Mouse (Mus musculus): ENCODE measurements around the gene Tnfaip8l1. TPM values are rescaled to one million over a fixed set of nuclear protein-coding genes. Genes with fewer than 3 reads are reported as not detected.

The Tnfaip8l1 gene
- polyA plus RNA-seq, 1 experiment from 2014 or later = 9.5 TPM

DNA sequence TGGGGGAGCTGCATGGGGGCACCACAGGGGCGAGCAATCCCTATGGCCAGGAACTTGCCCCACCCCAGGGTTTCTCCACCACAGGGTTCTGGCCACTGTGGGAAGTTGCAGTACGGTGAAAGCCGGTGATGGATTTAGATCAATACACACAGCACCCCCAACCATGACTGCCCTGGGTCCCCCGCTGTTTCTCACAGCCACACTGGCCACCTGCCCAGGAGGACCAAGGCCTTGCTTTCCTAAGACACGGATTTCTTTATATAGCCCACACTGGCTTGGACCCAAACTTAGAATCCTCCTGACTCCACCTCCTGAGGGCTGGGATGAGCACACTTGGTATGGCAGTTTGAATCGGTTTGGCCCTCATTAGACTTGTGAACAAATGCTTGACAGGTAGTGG is 29.0 kb downstream of the Tnfaip8l1 start:
- H3K4me2 ChIP-seq = no peak overlapping the region
- H3K27ac ChIP-seq (replicated peaks) = no peak overlapping the region
- H3K4me1 ChIP-seq (replicated peaks) = no peaks in the 10 kb centered on the region
- no peaks in the 10 kb centered on the region for H3K9me3 ChIP-seq
- peaks cover 82% of the 10 kb centered on the region for H3K36me3 ChIP-seq
- no peak overlapping the region for H3K9ac ChIP-seq
- no peak overlapping the region for H3K4me3 ChIP-seq
- no peaks in the 10 kb centered on the region for H3K27me3 ChIP-seq
- no peak for ATAC-seq (ENCODE audit: low FRiP score, low read depth)
- WGBS = 79% methylated on average over 6 of the region's 6 CpGs

DNA sequence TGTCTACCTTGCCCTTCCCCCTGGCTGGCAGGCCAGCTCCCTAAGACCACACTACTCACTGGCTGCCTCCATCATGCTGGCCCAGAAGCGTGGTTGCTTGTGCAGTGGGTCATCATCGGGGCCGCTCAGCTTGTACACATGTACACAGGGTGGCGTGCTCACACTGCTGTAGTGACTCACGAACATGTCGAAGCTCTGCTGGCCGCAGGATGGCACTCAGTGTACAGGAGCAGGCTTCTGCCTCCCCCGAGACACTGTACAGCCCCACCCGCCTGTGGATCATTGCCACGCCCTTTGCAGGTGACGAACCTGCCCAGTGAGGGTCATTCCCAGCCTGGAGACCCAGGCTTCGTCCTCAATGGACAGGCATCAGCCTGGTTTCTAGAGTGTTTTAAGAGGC is 32.1 kb downstream of the Tnfaip8l1 start:
- H3K9me3 ChIP-seq = no peaks in the 10 kb centered on the region
- no peak overlapping the region for H3K9ac ChIP-seq
- H3K27ac ChIP-seq (replicated peaks) = no peak overlapping the region
- no peak overlapping the region for H3K4me2 ChIP-seq
- peaks cover 90% of the 10 kb centered on the region for H3K36me3 ChIP-seq
- no peaks in the 10 kb centered on the region for H3K27me3 ChIP-seq
- no peak for ATAC-seq (ENCODE audit: low FRiP score, low read depth)
- no peak overlapping the region for H3K4me3 ChIP-seq
- WGBS = 96% methylated on average over 12 of the region's 12 CpGs
- H3K4me1 ChIP-seq (replicated peaks) = no peaks in the 10 kb centered on the region

DNA sequence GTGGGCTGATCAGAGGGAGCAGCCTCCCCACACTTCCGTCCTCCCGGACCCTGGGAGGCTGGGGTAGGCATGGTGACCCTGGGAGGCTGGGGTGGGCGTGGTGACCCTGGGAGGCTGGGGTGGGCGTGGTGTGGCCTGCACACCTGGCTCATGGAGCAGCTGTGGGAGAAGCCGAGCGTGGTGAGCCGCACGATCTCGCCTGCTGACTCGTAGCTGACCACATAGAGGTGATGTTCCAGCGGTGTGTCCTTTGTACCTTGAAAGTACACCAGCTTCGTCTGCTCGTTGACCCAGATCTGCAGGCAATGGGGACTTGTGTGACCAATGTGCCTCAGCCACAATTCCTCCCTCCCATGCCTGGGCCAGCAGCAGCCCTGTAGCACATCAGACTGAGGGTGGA is 32.5 kb downstream of the Tnfaip8l1 start:
- no peaks in the 10 kb centered on the region for H3K4me1 ChIP-seq (replicated peaks)
- WGBS = 92% methylated on average over 13 of the region's 13 CpGs
- ATAC-seq (ENCODE audit: low FRiP score, low read depth) = no peak
- no peak overlapping the region for H3K4me2 ChIP-seq
- H3K27ac ChIP-seq (replicated peaks) = no peak overlapping the region
- peaks cover 87% of the 10 kb centered on the region for H3K36me3 ChIP-seq
- H3K27me3 ChIP-seq = no peaks in the 10 kb centered on the region
- no peak overlapping the region for H3K4me3 ChIP-seq
- H3K9me3 ChIP-seq = no peaks in the 10 kb centered on the region
- no peak overlapping the region for H3K9ac ChIP-seq

DNA sequence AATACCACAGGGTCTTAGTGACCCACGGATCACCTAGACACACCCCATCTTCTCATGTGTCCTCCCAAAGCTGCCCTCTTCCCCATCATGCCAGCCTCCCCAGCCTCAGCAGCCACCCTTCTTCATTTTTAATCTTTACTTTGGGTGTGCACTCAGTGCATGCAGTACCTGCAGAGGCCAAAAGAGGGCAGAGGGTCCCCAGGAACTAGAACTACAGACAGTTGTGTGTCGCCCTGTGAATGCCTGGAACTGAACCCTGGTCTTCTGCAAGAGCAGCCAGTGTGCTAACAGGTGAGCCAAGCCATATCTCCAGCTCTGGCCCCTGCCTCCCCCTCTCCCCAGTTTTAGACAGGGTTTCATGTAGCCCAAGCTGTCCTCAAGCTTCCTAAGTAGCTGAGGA is 34.6 kb downstream of the Tnfaip8l1 start:
- Histone ChIP-seq H3K9ac (no peak overlapping the region), H3K4me3 (no peak overlapping the region), H3K27me3 (no peaks in the 10 kb centered on the region), H3K4me2 (no peak overlapping the region), H3K9me3 (no peaks in the 10 kb centered on the region), H3K27ac (replicated peaks) (no peak overlapping the region), H3K4me1 (replicated peaks) (no peaks in the 10 kb centered on the region), H3K36me3 (peaks cover 84% of the 10 kb centered on the region)
- WGBS = 65% methylated on average over 2 of the region's 2 CpGs
- ATAC-seq (ENCODE audit: low FRiP score, low read depth) = no peak

DNA sequence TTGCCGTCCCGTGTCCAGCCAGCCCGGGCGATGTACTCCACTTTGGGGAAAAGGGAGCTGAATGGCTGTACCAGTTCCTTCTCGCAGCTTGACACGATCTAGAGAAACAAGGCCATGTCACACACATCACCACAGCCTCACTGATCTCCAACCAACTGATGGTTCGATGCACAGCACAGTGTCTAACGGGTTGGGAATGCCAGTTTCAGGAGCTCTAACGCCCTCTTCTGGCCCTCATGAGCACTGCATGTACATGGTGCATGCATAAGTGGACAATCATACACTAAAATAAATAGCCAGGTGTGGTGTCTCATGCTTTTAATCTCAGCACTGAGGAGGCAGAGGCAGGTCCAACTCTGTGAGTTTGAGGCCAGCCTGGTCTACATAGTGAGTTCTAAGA is 38.3 kb downstream of the Tnfaip8l1 start:
- H3K27me3 ChIP-seq = no peaks in the 10 kb centered on the region
- H3K4me3 ChIP-seq = no peak overlapping the region
- H3K4me2 ChIP-seq = no peak overlapping the region
- WGBS = 86% methylated on average over 9 of the region's 9 CpGs
- H3K9me3 ChIP-seq = no peaks in the 10 kb centered on the region
- H3K9ac ChIP-seq = no peak overlapping the region
- H3K36me3 ChIP-seq = peaks cover 85% of the 10 kb centered on the region
- ATAC-seq (ENCODE audit: low FRiP score, low read depth) = no peak
- H3K4me1 ChIP-seq (replicated peaks) = no peaks in the 10 kb centered on the region
- H3K27ac ChIP-seq (replicated peaks) = no peak overlapping the region

DNA sequence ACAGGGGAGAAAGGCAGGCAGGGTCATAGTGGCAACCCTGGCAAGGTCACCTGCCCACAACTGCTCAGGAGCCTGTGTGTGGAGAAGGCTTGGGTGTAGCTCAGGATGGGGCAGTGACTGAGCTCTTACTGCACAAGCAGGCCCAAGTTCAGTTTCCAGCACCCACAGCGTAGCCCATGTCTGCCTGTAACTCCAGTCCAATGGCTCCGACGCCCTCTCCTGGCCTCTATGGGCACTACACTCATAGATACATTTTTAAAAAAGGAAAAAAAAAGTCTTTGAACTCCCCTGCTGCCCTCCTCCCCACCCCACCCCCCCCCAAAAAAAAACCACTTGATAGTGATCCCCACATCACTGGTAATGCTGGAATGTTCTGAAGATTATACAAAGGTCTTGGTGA is 39.4 kb downstream of the Tnfaip8l1 start:
- Histone ChIP-seq H3K9me3 (no peaks in the 10 kb centered on the region), H3K27ac (replicated peaks) (no peak overlapping the region), H3K4me3 (no peak overlapping the region), H3K4me1 (replicated peaks) (no peaks in the 10 kb centered on the region), H3K4me2 (no peak overlapping the region), H3K27me3 (no peaks in the 10 kb centered on the region), H3K36me3 (peaks cover 86% of the 10 kb centered on the region), H3K9ac (no peak overlapping the region)
- ATAC-seq (ENCODE audit: low FRiP score, low read depth) = no peak
- WGBS = 69% methylated on average over 3 of the region's 3 CpGs

DNA sequence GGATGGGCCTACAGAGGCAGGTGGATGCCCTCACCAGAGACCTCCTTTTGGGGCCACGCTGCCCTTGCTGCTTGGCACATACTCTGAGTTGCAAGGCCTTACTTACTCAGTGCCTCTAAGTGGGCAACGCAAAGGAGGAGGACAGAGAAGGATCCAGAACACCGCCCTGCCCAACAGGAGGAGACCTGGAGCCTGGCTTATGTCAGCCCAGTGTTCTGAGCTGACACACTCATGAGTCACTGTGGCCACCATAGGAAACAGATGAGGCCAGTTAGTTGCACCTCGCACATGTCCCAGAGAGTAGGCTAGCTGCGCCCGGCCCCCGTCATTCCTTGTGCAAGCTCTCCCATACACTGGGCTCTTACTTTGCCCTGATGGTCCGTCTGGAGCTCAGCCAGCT is 40.2 kb downstream of the Tnfaip8l1 start:
- H3K27me3 ChIP-seq = no peaks in the 10 kb centered on the region
- H3K36me3 ChIP-seq = peaks cover 86% of the 10 kb centered on the region
- H3K9me3 ChIP-seq = no peaks in the 10 kb centered on the region
- no peak overlapping the region for H3K27ac ChIP-seq (replicated peaks)
- 91% methylated on average over 8 of the region's 8 CpGs for WGBS
- no peak overlapping the region for H3K9ac ChIP-seq
- no peak overlapping the region for H3K4me2 ChIP-seq
- no peak for ATAC-seq (ENCODE audit: low FRiP score, low read depth)
- no peaks in the 10 kb centered on the region for H3K4me1 ChIP-seq (replicated peaks)
- H3K4me3 ChIP-seq = no peak overlapping the region

DNA sequence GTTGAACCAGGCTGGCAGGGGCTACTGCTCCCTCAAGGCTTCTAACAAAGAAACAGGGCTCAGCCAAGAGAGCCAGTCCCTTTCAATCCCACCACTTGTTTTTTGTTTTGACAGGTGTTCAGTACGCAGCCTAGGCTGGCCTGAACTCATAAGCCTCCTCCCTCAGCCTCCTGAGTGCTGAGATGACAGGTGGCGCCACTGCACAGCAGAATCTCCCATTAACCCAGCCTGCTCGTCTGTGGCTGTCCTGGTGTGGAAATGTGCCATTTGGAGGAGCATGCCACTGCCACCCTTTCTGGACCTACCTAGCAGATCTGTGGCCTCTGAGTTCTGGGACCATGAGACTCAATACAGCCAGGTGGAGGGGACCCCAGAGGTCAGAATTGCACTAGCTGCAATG is 41.5 kb downstream of the Tnfaip8l1 start:
- ATAC-seq (ENCODE audit: low FRiP score, low read depth) = no peak
- H3K36me3 ChIP-seq = peaks cover 86% of the 10 kb centered on the region
- H3K4me2 ChIP-seq = no peak overlapping the region
- WGBS = 57% methylated on average over 3 of the region's 3 CpGs
- H3K9ac ChIP-seq = no peak overlapping the region
- no peak overlapping the region for H3K27ac ChIP-seq (replicated peaks)
- no peak overlapping the region for H3K4me3 ChIP-seq
- H3K27me3 ChIP-seq = no peaks in the 10 kb centered on the region
- no peaks in the 10 kb centered on the region for H3K9me3 ChIP-seq
- H3K4me1 ChIP-seq (replicated peaks) = no peaks in the 10 kb centered on the region

DNA sequence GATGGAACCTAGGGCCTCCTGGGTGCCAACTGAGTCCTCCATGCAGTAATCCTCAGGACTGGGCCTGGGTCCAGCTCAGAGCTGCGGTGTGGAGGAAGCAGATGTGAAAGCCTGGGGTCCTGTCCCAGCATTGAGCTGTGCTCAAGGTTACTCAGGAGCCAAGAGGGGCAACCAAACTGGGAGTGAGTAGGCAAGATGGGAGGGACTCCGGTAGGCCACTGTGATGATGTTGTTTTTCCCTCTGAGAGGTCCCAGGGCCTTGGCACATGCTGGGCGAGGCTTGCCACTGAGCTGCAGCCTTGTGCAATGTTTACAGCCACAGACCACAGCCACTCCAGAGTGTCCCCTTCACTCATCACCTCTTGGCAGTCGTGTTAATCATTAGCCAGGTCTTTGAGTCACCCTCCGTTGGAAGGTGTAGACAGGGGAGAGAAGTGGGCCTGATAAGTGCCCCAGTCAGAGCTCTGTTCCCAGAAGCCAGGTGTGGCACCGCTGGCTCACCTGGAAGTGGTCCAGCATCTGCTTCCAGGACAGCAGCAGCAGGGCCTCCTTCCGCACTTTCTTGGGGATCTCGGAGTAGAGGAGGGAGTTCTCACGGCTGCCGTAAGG is 44.1 kb downstream of the Tnfaip8l1 start:
- WGBS = 88% methylated on average over 10 of the region's 10 CpGs
- H3K36me3 ChIP-seq = peaks cover 93% of the 10 kb centered on the region
- H3K4me3 ChIP-seq = no peak overlapping the region
- H3K9ac ChIP-seq = no peak overlapping the region
- no peak for ATAC-seq (ENCODE audit: low FRiP score, low read depth)
- no peaks in the 10 kb centered on the region for H3K27me3 ChIP-seq
- H3K9me3 ChIP-seq = no peaks in the 10 kb centered on the region
- no peak overlapping the region for H3K27ac ChIP-seq (replicated peaks)
- no peak overlapping the region for H3K4me2 ChIP-seq
- H3K4me1 ChIP-seq (replicated peaks) = no peaks in the 10 kb centered on the region

DNA sequence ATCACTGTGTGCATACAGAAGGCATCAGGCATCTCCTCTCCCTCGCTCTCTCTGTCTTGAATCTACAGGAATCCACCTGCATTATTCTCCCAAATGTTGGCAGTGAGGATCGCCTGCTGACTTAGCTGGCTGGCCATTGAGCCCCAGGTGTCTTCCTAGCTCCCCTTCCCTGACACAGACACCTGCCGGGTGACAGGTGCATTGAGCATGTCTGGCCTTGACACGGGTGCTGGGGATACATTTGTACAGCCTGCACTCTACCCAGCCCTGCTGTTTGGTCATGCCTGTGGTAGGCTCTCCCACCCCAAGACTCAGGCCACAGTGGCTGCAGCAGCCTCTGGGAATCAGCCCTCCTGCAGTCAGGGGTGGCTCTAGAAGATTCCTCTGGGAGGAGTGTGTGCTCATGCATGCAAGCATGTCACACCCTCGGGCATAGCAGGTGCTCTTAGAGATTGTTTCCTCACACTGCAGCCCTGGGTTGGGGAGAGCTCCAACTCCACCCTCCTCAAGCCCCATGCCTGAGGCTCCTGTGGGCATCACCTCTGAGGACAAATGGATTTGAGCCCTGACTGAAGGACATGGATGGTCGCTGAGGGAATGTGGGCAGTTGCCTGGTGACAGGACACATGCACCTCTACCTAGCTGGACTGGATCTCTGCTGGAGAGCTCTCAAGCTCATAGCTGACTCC is 44.9 kb downstream of the Tnfaip8l1 start:
- Histone ChIP-seq H3K4me1 (replicated peaks) (no peaks in the 10 kb centered on the region), H3K9me3 (no peaks in the 10 kb centered on the region), H3K27me3 (no peaks in the 10 kb centered on the region), H3K27ac (replicated peaks) (no peak overlapping the region), H3K9ac (no peak overlapping the region), H3K4me3 (no peak overlapping the region), H3K36me3 (peaks cover 90% of the 10 kb centered on the region), H3K4me2 (no peak overlapping the region)
- 85% methylated on average over 6 of the region's 6 CpGs for WGBS
- ATAC-seq (ENCODE audit: low FRiP score, low read depth) = no peak

DNA sequence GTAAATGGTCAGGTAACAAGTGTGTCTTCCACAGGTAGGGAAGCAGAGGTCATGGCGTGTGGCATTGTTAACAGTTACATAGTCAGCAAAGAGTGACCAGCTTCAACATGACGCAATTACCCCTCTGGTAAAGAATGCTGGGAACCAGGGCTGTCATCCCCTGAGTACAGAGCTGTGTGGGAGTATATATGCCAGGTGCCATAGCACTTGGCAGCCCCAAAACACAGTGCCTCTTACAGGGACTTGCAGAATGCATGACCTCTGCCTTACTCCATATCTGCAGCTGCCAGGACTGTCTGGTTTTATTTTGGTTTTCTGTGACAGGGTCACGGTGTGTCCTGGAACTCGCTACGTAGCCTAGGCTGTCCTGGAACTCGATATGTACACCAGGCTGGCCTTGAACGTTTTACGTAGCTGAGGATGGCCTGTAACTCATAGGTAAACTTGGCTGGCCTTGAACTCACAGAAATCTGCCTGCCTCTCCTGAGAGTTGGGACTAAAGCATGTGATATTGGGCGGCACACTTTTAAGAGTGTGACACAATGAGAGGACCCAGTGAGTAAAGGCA is 45.8 kb downstream of the Tnfaip8l1 start:
- no peak for ATAC-seq (ENCODE audit: low FRiP score, low read depth)
- Histone ChIP-seq H3K4me1 (replicated peaks) (no peaks in the 10 kb centered on the region), H3K27me3 (no peaks in the 10 kb centered on the region), H3K4me2 (no peak overlapping the region), H3K27ac (replicated peaks) (no peak overlapping the region), H3K36me3 (peaks cover 83% of the 10 kb centered on the region), H3K9me3 (no peaks in the 10 kb centered on the region), H3K9ac (no peak overlapping the region), H3K4me3 (no peak overlapping the region)
- 94% methylated on average over 9 of the region's 9 CpGs for WGBS

DNA sequence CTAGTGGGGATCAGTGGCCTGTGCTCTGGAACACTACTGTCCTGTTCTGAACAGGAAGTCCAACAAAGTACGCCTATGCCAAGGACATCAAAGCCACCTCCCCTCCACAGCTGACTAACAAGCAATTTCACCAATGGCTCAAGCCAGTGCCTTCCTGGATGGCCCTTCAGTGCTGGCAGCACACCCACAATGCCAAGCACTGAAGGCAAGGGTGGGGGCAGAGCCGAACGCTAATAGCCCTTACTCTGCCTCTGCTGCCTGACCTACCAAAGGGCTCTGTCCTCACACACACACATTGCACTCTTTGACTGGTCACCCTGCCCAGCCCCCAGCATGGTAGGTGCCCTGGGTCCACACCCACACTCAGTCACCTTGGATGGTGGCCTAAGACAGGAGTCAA is 46.5 kb downstream of the Tnfaip8l1 start:
- no peak for ATAC-seq (ENCODE audit: low FRiP score, low read depth)
- Histone ChIP-seq H3K36me3 (peaks cover 76% of the 10 kb centered on the region), H3K27me3 (no peaks in the 10 kb centered on the region), H3K27ac (replicated peaks) (no peak overlapping the region), H3K4me1 (replicated peaks) (no peaks in the 10 kb centered on the region), H3K9ac (no peak overlapping the region), H3K4me2 (no peak overlapping the region), H3K4me3 (no peak overlapping the region), H3K9me3 (no peaks in the 10 kb centered on the region)
- 94% methylated on average over 3 of the region's 3 CpGs for WGBS

Measured in hindbrain, embryonic 15.5 days (tissue).